Mouse (Mus musculus) cerebellum, adult 2 months (tissue): ENCODE measurements at regions not wholly inside any gene's neighbourhood (a gene's known extent, or its start where the extent isn't known, plus 50 kb on each side); places are given as distances from the start of the nearest gene placed in this dataset.

Source experiments
- CTCF ChIP-seq: fragments of 200-500 bp; IDR thresholded peaks from 2 replicates; pipeline ENCODE4 v1.5.1; 2011; ENCODE audit warnings: low read depth, mild to moderate bottlenecking, control low read depth, low read length, moderate library complexity, borderline replicate concordance; ENCODE audit not compliant: insufficient read depth
- POLR2A ChIP-seq: fragments of 200-500 bp; IDR thresholded peaks from 2 replicates; pipeline ENCODE4 v1.6.1; 2011; ENCODE audit warnings: low read length, control low read depth, borderline replicate concordance; ENCODE audit not compliant: insufficient read depth

DNA sequence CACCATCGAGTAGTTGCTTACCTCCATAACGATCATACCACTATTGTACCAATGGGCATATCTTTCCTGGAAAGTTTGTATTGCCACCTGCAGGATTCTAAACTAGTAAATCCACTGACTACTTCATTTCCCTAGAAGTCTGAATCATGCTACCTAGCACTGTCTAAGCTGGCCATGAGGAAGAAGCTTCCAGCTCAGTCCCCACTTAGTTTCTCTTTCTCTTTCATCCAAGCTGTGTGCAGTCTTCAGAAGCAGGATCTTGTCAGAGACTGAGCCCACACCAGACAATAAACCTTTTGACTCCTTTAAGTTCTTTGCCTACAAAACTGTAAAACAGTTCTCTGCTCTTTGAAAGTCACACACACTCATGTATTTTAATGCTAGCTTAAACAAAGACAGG, 146.3 kb downstream of the Rfx6 start:
- TF ChIP-seq CTCF (no peak), POLR2A (no peak)
